Mouse (Mus musculus) myocyte (in vitro differentiated cells): ENCODE measurements at regions not wholly inside any gene's neighbourhood (a gene's known extent, or its start where the extent isn't known, plus 50 kb on each side); places are given as distances from the start of the nearest gene placed in this dataset.

Experiments used
- H3K27me3 ChIP-seq: one replicate; pipeline ENCODE4 v1.6.1; 2011; ENCODE audit not compliant: control insufficient read depth, insufficient read depth, insufficient read length
- H3K36me3 ChIP-seq: one replicate; pipeline ENCODE4 v1.6.1; 2011; ENCODE audit not compliant: control insufficient read depth, insufficient read depth
- H3K4me2 ChIP-seq: one replicate; pipeline ENCODE4 v1.6.1; 2011; ENCODE audit warnings: low read depth, control low read depth
- H3K4me3 ChIP-seq: one replicate; pipeline ENCODE4 v1.5.1; 2011; ENCODE audit warnings: mild to moderate bottlenecking, control low read depth, moderate library complexity
- H3K79me2 ChIP-seq: one replicate; pipeline ENCODE4 v1.6.1; 2011; ENCODE audit not compliant: control insufficient read depth, insufficient read depth
- H3ac ChIP-seq: one replicate; pipeline ENCODE4 v1.6.1; 2011; ENCODE audit not compliant: control insufficient read depth, insufficient read length
- CEBPB ChIP-seq: IDR thresholded peaks from 2 replicates; pipeline ENCODE4 v1.6.1; 2011; ENCODE audit warnings: mild to moderate bottlenecking, moderate library complexity; ENCODE audit not compliant: poor library complexity, insufficient read depth, severe bottlenecking
- E2F4 ChIP-seq: IDR thresholded peaks from one replicate; pipeline ENCODE4 v1.6.1; 2011; ENCODE audit warnings: mild to moderate bottlenecking, control low read depth, moderate library complexity; ENCODE audit not compliant: insufficient read depth
- MAX ChIP-seq: IDR thresholded peaks from one replicate; pipeline ENCODE4 v1.6.1; 2011; ENCODE audit warnings: low read depth, mild to moderate bottlenecking, control low read depth
- MYOD1 ChIP-seq, 3 experiments: IDR thresholded peaks; one replicate each; pipeline ENCODE4 v1.6.1; 2011; ENCODE audit warnings: control low read depth in 2 of 3, low read depth in 2 of 3, mild to moderate bottlenecking in 2 of 3, moderate library complexity in 1 of 3; ENCODE audit not compliant: insufficient read length in 2 of 3, control insufficient read depth in 1 of 3
- MYOG ChIP-seq, 3 experiments: IDR thresholded peaks; one replicate each; pipeline ENCODE4 v1.6.1; 2011; ENCODE audit warnings: control low read depth in 2 of 3, low read depth in 2 of 3, mild to moderate bottlenecking in 2 of 3; ENCODE audit not compliant: insufficient read length in 2 of 3, control insufficient read depth in 1 of 3, insufficient read depth in 1 of 3
- POLR2A ChIP-seq: IDR thresholded peaks from one replicate; pipeline ENCODE4 v1.6.1; 2011; ENCODE audit warnings: low read depth, mild to moderate bottlenecking, control low read depth, moderate library complexity; ENCODE audit not compliant: insufficient read length
- POLR2AphosphoS2 ChIP-seq: IDR thresholded peaks from one replicate; pipeline ENCODE4 v1.6.1; 2011; ENCODE audit warnings: low read depth, control low read depth; ENCODE audit not compliant: insufficient read length
- REST ChIP-seq: IDR thresholded peaks from one replicate; pipeline ENCODE4 v1.6.1; 2011; ENCODE audit warnings: mild to moderate bottlenecking, control low read depth, moderate library complexity; ENCODE audit not compliant: insufficient read depth, insufficient read length
- SRF ChIP-seq: IDR thresholded peaks from one replicate; pipeline ENCODE4 v1.6.1; 2011; ENCODE audit warnings: low read depth; ENCODE audit not compliant: control insufficient read depth, insufficient read length
- TCF12 ChIP-seq: IDR thresholded peaks from one replicate; pipeline ENCODE4 v1.6.1; 2011; ENCODE audit warnings: mild to moderate bottlenecking, control low read depth; ENCODE audit not compliant: poor library complexity, insufficient read depth, severe bottlenecking
- TCF3 ChIP-seq: IDR thresholded peaks from one replicate; pipeline ENCODE4 v1.6.1; 2011; ENCODE audit warnings: low read depth, control low read depth; ENCODE audit not compliant: insufficient read length
- USF1 ChIP-seq: IDR thresholded peaks from one replicate; pipeline ENCODE4 v1.6.1; 2011; ENCODE audit warnings: low read depth, mild to moderate bottlenecking, control low read depth, moderate library complexity

- TF ChIP-seq E2F4 (no peak), MYOG (IDR thresholded peaks at IDR 0.05; ENCODE audit: control insufficient read depth in 1 of 3, insufficient read depth in 1 of 3, insufficient read length in 2 of 3, low read depth in 2 of 3) (no peak), USF1 (no peak), POLR2A (no peak), MAX (no peak), MYOD1 (IDR thresholded peaks at IDR 0.05; ENCODE audit: control insufficient read depth in 1 of 3, insufficient read length in 2 of 3, low read depth in 2 of 3) (no peak), POLR2AphosphoS2 (no peak), CEBPB (peak; percentile 97), TCF12 (no peak)
- H3K36me3 ChIP-seq: no peaks in the 10 kb centered on the region
- no peaks in the 10 kb centered on the region for H3K79me2 ChIP-seq
- H3ac ChIP-seq: no peak overlapping the region
- H3K4me2 ChIP-seq: peak overlapping the region; percentile 16
- H3K27me3 ChIP-seq: no peaks in the 10 kb centered on the region
- H3K4me3 ChIP-seq: no peak overlapping the region
These were observed 183.2 kb upstream of the Sox11 start for GRCm38 (mm10) chr12:27525604-27526003.

DNA sequence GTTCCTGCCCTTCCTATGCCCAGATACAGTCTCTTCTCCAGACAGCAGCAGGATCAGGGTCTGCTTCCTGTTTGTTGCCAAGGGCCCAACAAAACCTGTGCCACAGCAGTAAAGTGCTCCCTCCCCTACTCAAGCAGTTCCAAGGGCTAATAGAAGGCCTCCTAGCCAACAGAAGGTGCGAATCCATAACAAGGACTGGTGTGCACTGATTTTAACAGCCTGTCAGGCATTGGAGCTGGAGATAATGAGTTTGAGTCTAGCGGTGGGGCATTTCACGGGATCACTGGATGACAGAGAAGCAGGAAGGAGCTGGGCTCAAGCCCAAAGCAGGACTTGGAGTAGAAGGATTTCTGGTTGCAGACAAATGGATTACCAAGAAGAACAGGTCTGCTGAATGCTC lies 170.9 kb upstream of the Sox11 start:
- no peak overlapping the region for H3K4me2 ChIP-seq
- no peak overlapping the region for H3K4me3 ChIP-seq
- no peaks in the 10 kb centered on the region for H3K27me3 ChIP-seq
- H3ac ChIP-seq: no peak overlapping the region
- H3K79me2 ChIP-seq: no peaks in the 10 kb centered on the region
- H3K36me3 ChIP-seq: no peaks in the 10 kb centered on the region
- TF ChIP-seq USF1: no peak

- no peak for TF ChIP-seq MYOD1 (IDR thresholded peaks at IDR 0.05; ENCODE audit: control insufficient read depth in 1 of 3, insufficient read length in 2 of 3, low read depth in 2 of 3)
- no peak for TF ChIP-seq E2F4
- TF ChIP-seq TCF12: no peak
- TF ChIP-seq REST: no peak
- TF ChIP-seq MYOG (IDR thresholded peaks at IDR 0.05; ENCODE audit: control insufficient read depth in 1 of 3, insufficient read depth in 1 of 3, insufficient read length in 2 of 3, low read depth in 2 of 3): no peak
- no peak for TF ChIP-seq TCF3
- no peak for TF ChIP-seq USF1
- no peak for TF ChIP-seq POLR2A
- no peak for TF ChIP-seq POLR2AphosphoS2
- no peak for TF ChIP-seq SRF
- TF ChIP-seq MAX: no peak
- TF ChIP-seq CEBPB: no peak
- H3K79me2 ChIP-seq: no peaks in the 10 kb centered on the region
- H3K4me2 ChIP-seq: no peak overlapping the region
- H3K27me3 ChIP-seq: no peaks in the 10 kb centered on the region
- H3K36me3 ChIP-seq: no peaks in the 10 kb centered on the region
- no peak overlapping the region for H3ac ChIP-seq
- H3K4me3 ChIP-seq: no peak overlapping the region
These were observed 165.8 kb upstream of the Sox11 start for GRCm38 (mm10) chr12:27508226-27508560.

GRCm38 (mm10) chr12:27507523-27508225 lies 165.3 kb upstream of the Sox11 start:
- TF ChIP-seq USF1: no peak
- TF ChIP-seq CEBPB: no peak
- TF ChIP-seq MYOD1 (IDR thresholded peaks at IDR 0.05; ENCODE audit: control insufficient read depth in 1 of 3, insufficient read length in 2 of 3, low read depth in 2 of 3): no peak
- TF ChIP-seq REST: no peak
- no peak for TF ChIP-seq POLR2A
- TF ChIP-seq E2F4: no peak
- no peak for TF ChIP-seq POLR2AphosphoS2
- TF ChIP-seq TCF12: no peak
- no peak for TF ChIP-seq TCF3
- no peak for TF ChIP-seq MYOG (IDR thresholded peaks at IDR 0.05; ENCODE audit: control insufficient read depth in 1 of 3, insufficient read depth in 1 of 3, insufficient read length in 2 of 3, low read depth in 2 of 3)
- no peak for TF ChIP-seq SRF
- TF ChIP-seq MAX: no peak
- no peaks in the 10 kb centered on the region for H3K79me2 ChIP-seq
- no peak overlapping the region for H3K4me2 ChIP-seq
- H3ac ChIP-seq: no peak overlapping the region
- no peaks in the 10 kb centered on the region for H3K36me3 ChIP-seq
- H3K4me3 ChIP-seq: no peak overlapping the region
- no peaks in the 10 kb centered on the region for H3K27me3 ChIP-seq

GRCm38 (mm10) chr12:27502716-27503486 lies 160.5 kb upstream of the Sox11 start:
- no peak overlapping the region for H3ac ChIP-seq
- peak overlapping the region; percentile 67 for H3K4me2 ChIP-seq
- no peaks in the 10 kb centered on the region for H3K36me3 ChIP-seq
- no peaks in the 10 kb centered on the region for H3K79me2 ChIP-seq
- TF ChIP-seq USF1 (no peak), MAX (no peak), MYOG (IDR thresholded peaks at IDR 0.05; ENCODE audit: control insufficient read depth in 1 of 3, insufficient read depth in 1 of 3, insufficient read length in 2 of 3, low read depth in 2 of 3) (no peak), CEBPB (no peak), MYOD1 (IDR thresholded peaks at IDR 0.05; ENCODE audit: control insufficient read depth in 1 of 3, insufficient read length in 2 of 3, low read depth in 2 of 3) (no peak), POLR2AphosphoS2 (no peak), REST (no peak), TCF3 (no peak), E2F4 (no peak), SRF (no peak), POLR2A (no peak), TCF12 (no peak)
- H3K27me3 ChIP-seq: no peaks in the 10 kb centered on the region
- no peak overlapping the region for H3K4me3 ChIP-seq
